Mouse (Mus musculus): Measurements from ENCODE around the gene Tmc7.

Tmc7 gene

GRCm38 (mm10) chr7:118597201-118597600, 12.7 kb upstream of the Tmc7 start, which contains the start of gene Tmc5:
Tmc5 (plus strand) TSS chr7:118597297.
- DNase-seq (ENCODE audit: low read depth, low spot score), result no peak
- no peaks in the 10 kb centered on the region for H3K36me3 ChIP-seq (ENCODE audit: control insufficient read depth, insufficient read depth, low read length, poor library complexity, severe bottlenecking)

GRCm38 (mm10) chr7:118596271-118596670, 11.7 kb upstream of the Tmc7 start:
- Histone ChIP-seq H3K27me3 (ENCODE audit: control insufficient read depth, insufficient read depth, low read length, poor library complexity, severe bottlenecking) (no peaks in the 10 kb centered on the region; the same call in 1 of the 2 replicates), H3K36me3 (ENCODE audit: control insufficient read depth, insufficient read depth, low read length, poor library complexity, severe bottlenecking) (no peaks in the 10 kb centered on the region)
- DNase-seq (ENCODE audit: low read depth, low spot score), result peak; percentile 13

More at GRCm38 (mm10) chr7:118597201-118597600, 12.7 kb upstream of the Tmc7 start, which contains the start of gene Tmc5:
- H3K27me3 ChIP-seq (ENCODE audit: control insufficient read depth, insufficient read depth, low read length, poor library complexity, severe bottlenecking), result no peaks in the 10 kb centered on the region; the same call in 1 of the 2 replicates

GRCm38 (mm10) chr7:118595228-118595627, 10.7 kb upstream of the Tmc7 start:
- no peaks in the 10 kb centered on the region; the same call in 1 of the 2 replicates for H3K27me3 ChIP-seq (ENCODE audit: control insufficient read depth, insufficient read depth, low read length, poor library complexity, severe bottlenecking)
- no peaks in the 10 kb centered on the region for H3K36me3 ChIP-seq (ENCODE audit: control insufficient read depth, insufficient read depth, low read length, poor library complexity, severe bottlenecking)
- peak; percentile 89 for DNase-seq (ENCODE audit: low read depth, low spot score)

GRCm38 (mm10) chr7:118594611-118595010, 10.1 kb upstream of the Tmc7 start:
- Histone ChIP-seq H3K36me3 (ENCODE audit: control insufficient read depth, insufficient read depth, low read length, poor library complexity, severe bottlenecking) (no peaks in the 10 kb centered on the region), H3K27me3 (ENCODE audit: control insufficient read depth, insufficient read depth, low read length, poor library complexity, severe bottlenecking) (no peaks in the 10 kb centered on the region; the same call in 1 of the 2 replicates)
- DNase-seq (ENCODE audit: low read depth, low spot score), result no peak

GRCm38 (mm10) chr7:118593567-118594407, 9.3 kb upstream of the Tmc7 start:
- no peak for DNase-seq (ENCODE audit: low read depth, low spot score)
- no peaks in the 10 kb centered on the region for H3K36me3 ChIP-seq (ENCODE audit: control insufficient read depth, insufficient read depth, low read length, poor library complexity, severe bottlenecking)
- no peaks in the 10 kb centered on the region; the same call in 1 of the 2 replicates for H3K27me3 ChIP-seq (ENCODE audit: control insufficient read depth, insufficient read depth, low read length, poor library complexity, severe bottlenecking)

GRCm38 (mm10) chr7:118592146-118592545, 7.6 kb upstream of the Tmc7 start:
- Histone ChIP-seq H3K27me3 (ENCODE audit: control insufficient read depth, insufficient read depth, low read length, poor library complexity, severe bottlenecking) (no peaks in the 10 kb centered on the region; the same call in 1 of the 2 replicates), H3K36me3 (ENCODE audit: control insufficient read depth, insufficient read depth, low read length, poor library complexity, severe bottlenecking) (no peaks in the 10 kb centered on the region)
- no peak for DNase-seq (ENCODE audit: low read depth, low spot score)

GRCm38 (mm10) chr7:118590726-118591305, 6.3 kb upstream of the Tmc7 start:
- Histone ChIP-seq H3K36me3 (ENCODE audit: control insufficient read depth, insufficient read depth, low read length, poor library complexity, severe bottlenecking) (no peaks in the 10 kb centered on the region), H3K27me3 (ENCODE audit: control insufficient read depth, insufficient read depth, low read length, poor library complexity, severe bottlenecking) (no peaks in the 10 kb centered on the region)
- DNase-seq (ENCODE audit: low read depth, low spot score), result no peak

- no peak for DNase-seq (ENCODE audit: low read depth, low spot score)
- Histone ChIP-seq H3K27me3 (ENCODE audit: control insufficient read depth, insufficient read depth, low read length, poor library complexity, severe bottlenecking) (no peaks in the 10 kb centered on the region), H3K36me3 (ENCODE audit: control insufficient read depth, insufficient read depth, low read length, poor library complexity, severe bottlenecking) (no peaks in the 10 kb centered on the region)
Observed at GRCm38 (mm10) chr7:118585856-118586255, 1.3 kb upstream of the Tmc7 start.

- H3K27me3 ChIP-seq (ENCODE audit: control insufficient read depth, insufficient read depth, low read length, poor library complexity, severe bottlenecking), result no peaks in the 10 kb centered on the region
- H3K36me3 ChIP-seq (ENCODE audit: control insufficient read depth, insufficient read depth, low read length, poor library complexity, severe bottlenecking), result no peaks in the 10 kb centered on the region
- DNase-seq (ENCODE audit: low read depth, low spot score), result no peak
Observed at GRCm38 (mm10) chr7:118584926-118585325, 390 bp upstream of the Tmc7 start.

GRCm38 (mm10) chr7:118583821-118584220, 715 bp downstream of the Tmc7 start:
- H3K27me3 ChIP-seq (ENCODE audit: control insufficient read depth, insufficient read depth, low read length, poor library complexity, severe bottlenecking), result no peaks in the 10 kb centered on the region
- no peaks in the 10 kb centered on the region for H3K36me3 ChIP-seq (ENCODE audit: control insufficient read depth, insufficient read depth, low read length, poor library complexity, severe bottlenecking)
- DNase-seq (ENCODE audit: low read depth, low spot score), result no peak

GRCm38 (mm10) chr7:118579938-118580337, 4.6 kb downstream of the Tmc7 start:
- Histone ChIP-seq H3K27me3 (ENCODE audit: control insufficient read depth, insufficient read depth, low read length, poor library complexity, severe bottlenecking) (no peaks in the 10 kb centered on the region), H3K36me3 (ENCODE audit: control insufficient read depth, insufficient read depth, low read length, poor library complexity, severe bottlenecking) (no peaks in the 10 kb centered on the region)
- no peak for DNase-seq (ENCODE audit: low read depth, low spot score)

GRCm38 (mm10) chr7:118578269-118578668, 6.3 kb downstream of the Tmc7 start:
- Histone ChIP-seq H3K27me3 (ENCODE audit: control insufficient read depth, insufficient read depth, low read length, poor library complexity, severe bottlenecking) (no peaks in the 10 kb centered on the region), H3K36me3 (ENCODE audit: control insufficient read depth, insufficient read depth, low read length, poor library complexity, severe bottlenecking) (no peaks in the 10 kb centered on the region)
- DNase-seq (ENCODE audit: low read depth, low spot score), result no peak

- no peaks in the 10 kb centered on the region for H3K27me3 ChIP-seq (ENCODE audit: control insufficient read depth, insufficient read depth, low read length, poor library complexity, severe bottlenecking)
- H3K36me3 ChIP-seq (ENCODE audit: control insufficient read depth, insufficient read depth, low read length, poor library complexity, severe bottlenecking), result no peaks in the 10 kb centered on the region
- no peak for DNase-seq (ENCODE audit: low read depth, low spot score)
Observed at GRCm38 (mm10) chr7:118572039-118572438, 12.5 kb downstream of the Tmc7 start.

GRCm38 (mm10) chr7:118571350-118571749, 13.2 kb downstream of the Tmc7 start:
- H3K36me3 ChIP-seq (ENCODE audit: control insufficient read depth, insufficient read depth, low read length, poor library complexity, severe bottlenecking), result no peaks in the 10 kb centered on the region
- DNase-seq (ENCODE audit: low read depth, low spot score), result no peak
- H3K27me3 ChIP-seq (ENCODE audit: control insufficient read depth, insufficient read depth, low read length, poor library complexity, severe bottlenecking), result no peaks in the 10 kb centered on the region

GRCm38 (mm10) chr7:118569121-118569543, 15.4 kb downstream of the Tmc7 start:
- Histone ChIP-seq H3K36me3 (ENCODE audit: control insufficient read depth, insufficient read depth, low read length, poor library complexity, severe bottlenecking) (no peaks in the 10 kb centered on the region), H3K27me3 (ENCODE audit: control insufficient read depth, insufficient read depth, low read length, poor library complexity, severe bottlenecking) (no peaks in the 10 kb centered on the region)
- DNase-seq (ENCODE audit: low read depth, low spot score), result no peak

All from splenic B cell, adult 2 months (primary cell).